Mouse (Mus musculus) stomach, embryonic 16.5 days (tissue): ENCODE results near the gene Myo19. TPM values are rescaled to one million over a fixed set of nuclear protein-coding genes. Genes with fewer than 3 reads are reported as not detected.

Source experiments
- ATAC-seq: fragments of 200-750 bp; cut with Nextera tagmentation; 2 replicates; pipeline ENCODE4 v1.8.0; 2017; ENCODE audit warnings: moderate number of reproducible peaks, moderate TSS enrichment; ENCODE audit not compliant: insufficient read depth, low FRiP score
- H3K27ac ChIP-seq: fragments of 300-500 bp; sonication (generic); 2 replicates; pipeline ENCODE4 v1.5.1; 2014; ENCODE audit warnings: low read length
- H3K27me3 ChIP-seq: fragments of 300-500 bp; sonication (generic); 2 replicates; pipeline ENCODE4 v1.6.1; 2014; ENCODE audit warnings: low read length, control low read depth, mixed read lengths; ENCODE audit not compliant: control insufficient read depth, insufficient read depth
- H3K36me3 ChIP-seq: fragments of 300-500 bp; sonication (generic); 2 replicates; pipeline ENCODE4 v1.6.1; 2014; ENCODE audit warnings: low read length; ENCODE audit not compliant: control insufficient read depth, insufficient read depth
- H3K4me1 ChIP-seq: fragments of 300-500 bp; sonication (generic); 2 replicates; pipeline ENCODE4 v1.6.1; 2014; ENCODE audit warnings: low read length, control low read depth, mixed read lengths; ENCODE audit not compliant: control insufficient read depth, insufficient read depth
- H3K4me2 ChIP-seq: fragments of 300-500 bp; sonication (generic); 2 replicates; pipeline ENCODE4 v1.6.1; 2014; ENCODE audit warnings: low read depth, low read length, mixed read lengths
- H3K4me3 ChIP-seq: fragments of 300-500 bp; sonication (generic); replicated peaks from 2 replicates; pipeline ENCODE4 v1.5.1; 2014; ENCODE audit warnings: mild to moderate bottlenecking, low read length
- H3K9ac ChIP-seq: fragments of 300-500 bp; sonication (generic); 2 replicates; pipeline ENCODE4 v1.6.1; 2014; ENCODE audit warnings: low read length
- H3K9me3 ChIP-seq: fragments of 300-500 bp; sonication (generic); replicated peaks from 2 replicates; pipeline ENCODE4 v1.6.1; 2016; ENCODE audit warnings: low read length, control low read depth; ENCODE audit not compliant: control insufficient read depth
- WGBS: fragments of 180-500 bp; shearing (Covaris S2); extraction: QIAGEN DNeasy Blood & Tissue Kit; methylation state at CpG from one replicate; pipeline ENCODE4 v1.1.7; 2014; 5-methylcytosine and 5-hydroxymethylcytosine counted together
- microRNA-seq: library from miRNA; unstranded; fragments of <30 nt; microRNA quantifications from one replicate; pipeline ENCODE4, GENCODE M21; 2016
- polyA plus RNA-seq: library from polyadenylated mRNA; unstranded; fragments of >200 nt; fragmentation: Nextera tagmentation; extraction: Ambion mirVana; gene quantifications from 2 replicates; pipeline ENCODE4 v1.2.1, GENCODE M21; 2015

The Myo19 gene
- polyA plus RNA-seq, 1 experiment from 2014 or later = 7.7 TPM

- Histone ChIP-seq H3K27ac (no peak overlapping the region), H3K4me3 (no peak overlapping the region), H3K4me1 (peaks cover 9% of the 10 kb centered on the region), H3K9me3 (no peaks in the 10 kb centered on the region), H3K27me3 (peaks cover 38% of the 10 kb centered on the region), H3K4me2 (no peak overlapping the region), H3K36me3 (no peaks in the 10 kb centered on the region), H3K9ac (no peak overlapping the region)
- WGBS = 41% methylated on average over 3 of the region's 3 CpGs
- no peak for ATAC-seq
These were observed 80.3 kb downstream of the Myo19 start for GRCm38 (mm10) chr11:84960291-84960690.

- Histone ChIP-seq H3K4me1 (peaks cover 9% of the 10 kb centered on the region), H3K9ac (no peak overlapping the region), H3K27me3 (peaks cover 37% of the 10 kb centered on the region), H3K9me3 (no peaks in the 10 kb centered on the region), H3K4me3 (no peak overlapping the region), H3K36me3 (no peaks in the 10 kb centered on the region), H3K4me2 (no peak overlapping the region), H3K27ac (no peak overlapping the region)
- 72% methylated on average over 6 of the region's 6 CpGs for WGBS
- no peak for ATAC-seq
These were observed 80.8 kb downstream of the Myo19 start for GRCm38 (mm10) chr11:84960780-84961179.

Small RNA genes within 50 kb of the gene (microRNA-seq; reads per million reads assigned to microRNA genes)
- not detected for gene Gm23564

Other genes starting within 250 kb of the Myo19 start
- 12.1 and 13.2 TPM in 2 replicates for gene Mrm1, start 60.6 kb upstream of the Myo19 start, polyA plus RNA-seq
- gene Dhrs11, start 51.2 kb upstream of the Myo19 start, polyA plus RNA-seq = 25.5 and 29.5 TPM in 2 replicates
- gene Ggnbp2, start 9.3 kb upstream of the Myo19 start, polyA plus RNA-seq = 52.2 and 60.3 TPM in 2 replicates
- 2.5 and 3.1 TPM in 2 replicates for gene Pigw, start 137 bp downstream of the Myo19 start, polyA plus RNA-seq
- gene Znhit3, start 36.2 kb downstream of the Myo19 start, polyA plus RNA-seq = 46.8 and 48.3 TPM in 2 replicates
- 0.35 and 0.49 TPM in 2 replicates for gene Car4, start 77.6 kb downstream of the Myo19 start, polyA plus RNA-seq